Mouse (Mus musculus) hindbrain, embryonic 14.5 days (tissue): Measurements from ENCODE around the gene Tgfbr2. TPM values are rescaled to one million over a fixed set of nuclear protein-coding genes. Genes with fewer than 3 reads are reported as not detected.

Experiments
- ATAC-seq: fragments of 200-750 bp; cut with Nextera tagmentation; 2 replicates; pipeline ENCODE4 v1.8.0; 2017; ENCODE audit warnings: moderate number of reproducible peaks, mild to moderate bottlenecking, moderate TSS enrichment, moderate library complexity; ENCODE audit not compliant: low FRiP score
- DNase-seq: peaks from one replicate; pipeline ENCODE4 v3.0.0-alpha.2; 2015; ENCODE audit warnings: low spot score
- H3K27ac ChIP-seq: fragments of 300-500 bp; sonication (generic); 2 replicates; pipeline ENCODE4 v1.5.1; 2014; ENCODE audit warnings: mild to moderate bottlenecking, moderate library complexity
- H3K27me3 ChIP-seq: fragments of 300-500 bp; sonication (generic); 2 replicates; pipeline ENCODE4 v1.6.1; 2014; ENCODE audit warnings: mild to moderate bottlenecking, low read length, mixed read lengths; ENCODE audit not compliant: control insufficient read depth, insufficient read depth
- H3K36me3 ChIP-seq: fragments of 300-500 bp; sonication (generic); replicated peaks from 2 replicates; pipeline ENCODE4 v1.6.1; 2014; ENCODE audit not compliant: control insufficient read depth, insufficient read depth
- H3K4me1 ChIP-seq: fragments of 300-500 bp; sonication (generic); replicated peaks from 2 replicates; pipeline ENCODE4 v1.6.1; 2014; ENCODE audit warnings: antibody characterized with exemption, low read length, mixed read lengths; ENCODE audit not compliant: control insufficient read depth, insufficient read depth
- H3K4me2 ChIP-seq: fragments of 300-500 bp; sonication (generic); replicated peaks from 2 replicates; pipeline ENCODE4 v1.6.1; 2014; ENCODE audit warnings: mild to moderate bottlenecking, moderate library complexity
- H3K4me3 ChIP-seq: fragments of 300-500 bp; sonication (generic); replicated peaks from 2 replicates; pipeline ENCODE4 v1.5.1; 2014; ENCODE audit warnings: mild to moderate bottlenecking, low read length
- H3K9ac ChIP-seq: fragments of 300-500 bp; sonication (generic); 2 replicates; pipeline ENCODE4 v1.6.1; 2014
- H3K9me3 ChIP-seq: fragments of 300-500 bp; sonication (generic); 2 replicates; pipeline ENCODE4 v1.6.1; 2016; ENCODE audit warnings: low read length; ENCODE audit not compliant: control insufficient read depth
- WGBS: fragments of 180-500 bp; shearing (Covaris S2); extraction: QIAGEN DNeasy Blood & Tissue Kit; methylation state at CpG from one replicate; pipeline ENCODE4 v1.1.7; 2014; 5-methylcytosine and 5-hydroxymethylcytosine counted together
- polyA plus RNA-seq: library from polyadenylated mRNA; unstranded; fragments of >200 nt; fragmentation: Nextera tagmentation; extraction: Ambion mirVana; gene quantifications from 2 replicates; pipeline ENCODE4 v1.2.1, GENCODE M21; 2014

Tgfbr2 gene
- polyA plus RNA-seq, 1 experiment from 2014 or later = 11.4 TPM

DNA sequence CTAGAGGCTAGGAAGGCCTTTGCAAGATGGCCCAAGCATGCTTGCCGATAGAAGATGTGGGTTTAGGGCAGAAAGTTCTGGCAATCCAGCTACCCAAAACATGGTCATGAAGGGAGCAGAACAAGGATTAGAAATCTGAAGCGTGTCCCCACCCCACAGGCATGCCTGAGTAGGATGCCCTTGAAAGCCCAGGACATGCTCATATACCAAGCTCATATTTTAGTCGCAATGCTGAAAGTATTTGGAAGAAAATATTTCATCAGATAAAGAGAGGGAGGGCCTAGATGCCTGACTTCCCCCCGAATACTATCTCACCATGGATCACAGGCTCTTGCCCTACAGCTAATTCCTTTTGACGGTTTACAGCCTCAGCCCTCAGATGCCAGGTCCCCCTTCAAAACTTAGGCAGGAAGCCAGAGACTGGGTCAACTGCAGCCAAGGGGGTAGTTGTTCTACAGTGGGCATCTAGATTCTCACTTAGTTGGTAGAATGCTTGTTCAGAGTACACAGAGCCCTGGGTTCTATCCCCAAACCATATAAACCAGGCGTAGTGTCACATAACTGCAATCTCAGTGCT lies 7.8 kb downstream of the Tgfbr2 start:
- DNase-seq (no peak), ATAC-seq (no peak)
- no peak overlapping the region for H3K27ac ChIP-seq
- H3K4me3 ChIP-seq = no peak overlapping the region
- no peaks in the 10 kb centered on the region for H3K4me1 ChIP-seq
- WGBS = 90% methylated on average over 6 of the region's 6 CpGs
- no peaks in the 10 kb centered on the region for H3K27me3 ChIP-seq
- no peak overlapping the region for H3K9ac ChIP-seq
- no peak overlapping the region for H3K4me2 ChIP-seq
- H3K36me3 ChIP-seq = no peaks in the 10 kb centered on the region
- no peaks in the 10 kb centered on the region for H3K9me3 ChIP-seq

DNA sequence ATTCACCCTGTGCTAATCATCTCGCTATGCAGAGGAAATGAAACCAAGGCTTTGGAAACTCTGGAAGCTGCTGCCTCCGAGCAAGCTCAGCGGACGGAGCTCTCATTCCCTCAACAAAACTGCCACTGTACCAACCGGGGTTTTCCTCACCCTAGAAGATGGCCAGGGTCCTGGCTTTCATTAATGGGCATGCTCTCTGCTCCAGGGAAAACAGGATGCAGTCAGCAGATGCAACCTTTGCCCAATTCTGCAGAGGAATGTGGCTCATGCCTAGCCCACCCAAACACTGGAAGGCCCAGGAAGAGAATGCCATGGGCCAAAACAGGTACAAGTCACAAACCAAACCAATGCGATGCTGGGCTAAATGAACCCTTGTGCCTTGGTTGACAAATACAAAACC lies 8.8 kb downstream of the Tgfbr2 start:
- Histone ChIP-seq H3K27ac (0 out of 2 replicates have a peak overlapping the region, but pooled peaks have one; percentile 20), H3K4me1 (no peaks in the 10 kb centered on the region), H3K4me2 (no peak overlapping the region), H3K9ac (no peak overlapping the region), H3K36me3 (no peaks in the 10 kb centered on the region), H3K27me3 (no peaks in the 10 kb centered on the region), H3K4me3 (no peak overlapping the region), H3K9me3 (no peaks in the 10 kb centered on the region)
- ATAC-seq (no peak), DNase-seq (no peak)
- 79% methylated on average over 6 of the region's 6 CpGs for WGBS

DNA sequence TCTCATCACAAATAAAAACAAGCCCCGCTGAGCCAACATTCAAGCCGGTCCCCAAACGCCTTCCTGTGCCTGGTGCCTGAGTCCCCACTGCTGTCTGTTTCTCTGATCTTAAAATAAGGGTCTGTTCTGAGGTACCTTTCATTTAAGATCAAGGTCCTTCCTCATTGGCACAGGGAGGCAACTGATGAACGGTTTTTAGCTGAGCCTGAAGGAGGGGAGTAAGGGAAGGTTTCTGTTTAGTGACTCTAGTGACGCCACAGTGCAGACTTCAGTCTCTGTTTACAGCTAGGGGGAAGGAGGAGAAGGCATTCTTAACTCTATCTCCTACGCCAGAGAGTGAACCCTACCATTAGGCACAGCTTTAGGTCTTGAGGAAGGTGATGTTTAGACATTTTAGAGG lies 11.3 kb downstream of the Tgfbr2 start:
- Histone ChIP-seq H3K4me2 (no peak overlapping the region), H3K36me3 (no peaks in the 10 kb centered on the region), H3K27me3 (no peaks in the 10 kb centered on the region), H3K4me1 (no peaks in the 10 kb centered on the region), H3K27ac (no peak overlapping the region), H3K4me3 (no peak overlapping the region), H3K9ac (no peak overlapping the region), H3K9me3 (no peaks in the 10 kb centered on the region)
- ATAC-seq = no peak
- 80% methylated on average over 6 of the region's 6 CpGs for WGBS
- DNase-seq = no peak

- Histone ChIP-seq H3K9me3 (no peaks in the 10 kb centered on the region), H3K4me2 (no peak overlapping the region), H3K4me3 (no peak overlapping the region), H3K27me3 (no peaks in the 10 kb centered on the region), H3K9ac (no peak overlapping the region), H3K27ac (no peak overlapping the region), H3K36me3 (no peaks in the 10 kb centered on the region), H3K4me1 (no peaks in the 10 kb centered on the region)
- DNase-seq (no peak), ATAC-seq (no peak)
- 93% methylated on average over 7 of the region's 7 CpGs for WGBS
Measured at GRCm38 (mm10) chr9:116162866-116163374, 12.2 kb downstream of the Tgfbr2 start.

GRCm38 (mm10) chr9:116160860-116161259 lies 14.3 kb downstream of the Tgfbr2 start:
- Histone ChIP-seq H3K27me3 (no peaks in the 10 kb centered on the region), H3K4me2 (no peak overlapping the region), H3K36me3 (no peaks in the 10 kb centered on the region), H3K4me3 (no peak overlapping the region), H3K9ac (no peak overlapping the region), H3K27ac (no peak overlapping the region), H3K4me1 (no peaks in the 10 kb centered on the region), H3K9me3 (no peaks in the 10 kb centered on the region)
- WGBS = 96% methylated on average over 7 of the region's 7 CpGs
- DNase-seq (no peak), ATAC-seq (no peak)

DNA sequence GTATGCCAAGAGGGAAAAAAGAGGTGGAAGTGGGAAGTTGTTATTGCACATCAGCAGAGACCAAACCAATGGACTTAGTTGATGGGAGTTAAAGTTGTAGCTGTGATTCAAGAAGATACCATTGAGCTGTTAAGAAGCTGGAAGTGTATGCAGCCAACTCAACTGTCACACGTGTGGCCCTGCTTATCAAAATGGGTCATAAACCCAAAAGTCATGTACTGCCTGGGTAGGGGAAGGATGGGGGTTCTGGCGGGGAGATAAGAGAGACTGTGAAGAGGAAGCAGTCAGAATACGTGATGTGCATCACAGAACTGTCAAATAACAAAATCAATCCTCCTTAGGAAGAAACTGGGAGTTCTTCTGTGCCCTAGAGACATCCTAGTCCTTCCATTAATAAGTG lies 15.1 kb downstream of the Tgfbr2 start:
- no peak for ATAC-seq
- H3K4me3 ChIP-seq = no peak overlapping the region
- H3K36me3 ChIP-seq = no peaks in the 10 kb centered on the region
- no peak for DNase-seq
- no peaks in the 10 kb centered on the region for H3K4me1 ChIP-seq
- no peak overlapping the region for H3K9ac ChIP-seq
- no peak overlapping the region for H3K4me2 ChIP-seq
- WGBS = 80% methylated on average over 3 of the region's 3 CpGs
- no peaks in the 10 kb centered on the region for H3K9me3 ChIP-seq
- no peak overlapping the region for H3K27ac ChIP-seq
- H3K27me3 ChIP-seq = no peaks in the 10 kb centered on the region

DNA sequence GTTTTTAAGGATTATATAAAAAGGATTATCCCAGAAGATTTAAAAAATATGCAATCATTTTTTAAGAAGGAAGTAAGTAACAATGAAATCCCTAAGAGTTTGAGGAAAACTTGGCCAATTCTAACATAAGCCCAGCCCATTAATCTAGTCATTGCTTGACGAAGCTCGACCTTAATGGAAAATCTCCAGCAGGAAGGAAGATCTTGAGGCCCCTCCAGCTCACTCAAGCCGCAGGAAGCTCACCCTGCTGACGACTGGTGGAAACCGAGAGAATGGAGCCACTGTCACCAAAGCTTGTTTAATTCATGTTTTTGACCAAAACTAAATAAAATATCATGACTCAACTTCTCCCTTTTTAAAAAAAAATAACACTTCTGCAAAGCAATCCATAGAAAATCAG lies 18.7 kb downstream of the Tgfbr2 start:
- 82% methylated on average over 5 of the region's 5 CpGs for WGBS
- H3K27me3 ChIP-seq = no peaks in the 10 kb centered on the region
- H3K4me2 ChIP-seq = no peak overlapping the region
- no peaks in the 10 kb centered on the region for H3K4me1 ChIP-seq
- no peak for ATAC-seq
- no peak overlapping the region for H3K4me3 ChIP-seq
- H3K9ac ChIP-seq = no peak overlapping the region
- no peak overlapping the region for H3K27ac ChIP-seq
- H3K9me3 ChIP-seq = no peaks in the 10 kb centered on the region
- H3K36me3 ChIP-seq = no peaks in the 10 kb centered on the region
- no peak for DNase-seq

- ATAC-seq (no peak), DNase-seq (no peak)
- H3K4me2 ChIP-seq = no peak overlapping the region
- no peaks in the 10 kb centered on the region for H3K9me3 ChIP-seq
- H3K4me1 ChIP-seq = no peaks in the 10 kb centered on the region
- no peak overlapping the region for H3K9ac ChIP-seq
- no peaks in the 10 kb centered on the region for H3K36me3 ChIP-seq
- H3K4me3 ChIP-seq = no peak overlapping the region
- 69% methylated on average over 4 of the region's 4 CpGs for WGBS
- H3K27me3 ChIP-seq = no peaks in the 10 kb centered on the region
- H3K27ac ChIP-seq = no peak overlapping the region
Measured at GRCm38 (mm10) chr9:116152878-116153277, 22.3 kb downstream of the Tgfbr2 start.

GRCm38 (mm10) chr9:116150725-116151396 lies 24.3 kb downstream of the Tgfbr2 start:
- WGBS = 35% methylated on average over 7 of the region's 7 CpGs
- no peaks in the 10 kb centered on the region for H3K36me3 ChIP-seq
- ATAC-seq (no peak), DNase-seq (no peak)
- H3K9ac ChIP-seq = no peak overlapping the region
- no peaks in the 10 kb centered on the region for H3K4me1 ChIP-seq
- H3K27ac ChIP-seq = no peak overlapping the region
- H3K9me3 ChIP-seq = no peaks in the 10 kb centered on the region
- no peak overlapping the region for H3K4me3 ChIP-seq
- H3K27me3 ChIP-seq = no peaks in the 10 kb centered on the region
- no peak overlapping the region for H3K4me2 ChIP-seq
